Mouse (Mus musculus) splenic B cell, adult 2 months (primary cell): ENCODE data around the gene Mcub.
A peak's percentile ranks its signal among the peaks of the same experiment; 100 is the strongest.

Source experiments
- DNase-seq: peaks from one replicate; pipeline ENCODE4 v3.0.0-alpha.2; 2011; ENCODE audit warnings: low read depth, low spot score
- H3K27me3 ChIP-seq: 2 replicates; pipeline ENCODE4 v1.6.1; 2012; ENCODE audit warnings: mild to moderate bottlenecking, low read length, moderate library complexity, mixed read lengths; ENCODE audit not compliant: control insufficient read depth, poor library complexity, insufficient read depth, severe bottlenecking
- H3K36me3 ChIP-seq: 2 replicates; pipeline ENCODE4 v1.6.1; 2012; ENCODE audit warnings: mild to moderate bottlenecking, low read length, moderate library complexity, mixed read lengths; ENCODE audit not compliant: control insufficient read depth, poor library complexity, insufficient read depth, severe bottlenecking

Gene Mcub

GRCm38 (mm10) chr3:129969432-129970395 lies at the start of gene Mcub:
Gene Mcub (minus strand): TSS chr3:129970206.
- Histone ChIP-seq H3K36me3 (no peaks in the 10 kb centered on the region), H3K27me3 (no peaks in the 10 kb centered on the region; the same call in 1 of the 2 replicates)
- DNase-seq: peak; percentile 55

GRCm38 (mm10) chr3:130012943-130013342 lies 42.9 kb upstream of the Mcub start:
- Histone ChIP-seq H3K36me3 (peaks cover 13% of the 10 kb centered on the region), H3K27me3 (no peaks in the 10 kb centered on the region)
- no peak for DNase-seq

GRCm38 (mm10) chr3:130011236-130011635 lies 41.2 kb upstream of the Mcub start:
- no peak for DNase-seq
- peaks cover 13% of the 10 kb centered on the region for H3K36me3 ChIP-seq
- H3K27me3 ChIP-seq: no peaks in the 10 kb centered on the region

- peaks cover 21% of the 10 kb centered on the region for H3K36me3 ChIP-seq
- DNase-seq: no peak
- no peaks in the 10 kb centered on the region for H3K27me3 ChIP-seq
These were observed 36.1 kb upstream of the Mcub start for GRCm38 (mm10) chr3:130006141-130006540.

- no peak for DNase-seq
- Histone ChIP-seq H3K27me3 (no peaks in the 10 kb centered on the region), H3K36me3 (peaks cover 15% of the 10 kb centered on the region)
These were observed 30.9 kb upstream of the Mcub start for GRCm38 (mm10) chr3:130000926-130001325.

- no peak for DNase-seq
- no peaks in the 10 kb centered on the region for H3K27me3 ChIP-seq
These were observed 28.5 kb upstream of the Mcub start for GRCm38 (mm10) chr3:129998526-129998925.

GRCm38 (mm10) chr3:129998001-129998400 lies 28.0 kb upstream of the Mcub start:
- no peak for DNase-seq
- no peaks in the 10 kb centered on the region for H3K27me3 ChIP-seq
- H3K36me3 ChIP-seq: peaks cover 13% of the 10 kb centered on the region

More at GRCm38 (mm10) chr3:129998526-129998925, 28.5 kb upstream of the Mcub start:
- peaks cover 14% of the 10 kb centered on the region for H3K36me3 ChIP-seq

- Histone ChIP-seq H3K27me3 (no peaks in the 10 kb centered on the region), H3K36me3 (peaks cover 12% of the 10 kb centered on the region)
- DNase-seq: no peak
These were observed 27.3 kb upstream of the Mcub start for GRCm38 (mm10) chr3:129997324-129997723.

- no peaks in the 10 kb centered on the region for H3K27me3 ChIP-seq
- DNase-seq: no peak
- H3K36me3 ChIP-seq: peaks cover 24% of the 10 kb centered on the region
These were observed 17.3 kb upstream of the Mcub start for GRCm38 (mm10) chr3:129987297-129987696.

GRCm38 (mm10) chr3:129985335-129985734 lies 15.3 kb upstream of the Mcub start:
- peak; percentile 11 for DNase-seq
- H3K36me3 ChIP-seq: peaks cover 24% of the 10 kb centered on the region
- no peaks in the 10 kb centered on the region for H3K27me3 ChIP-seq

GRCm38 (mm10) chr3:129984797-129985196 lies 14.8 kb upstream of the Mcub start:
- Histone ChIP-seq H3K36me3 (peaks cover 24% of the 10 kb centered on the region), H3K27me3 (no peaks in the 10 kb centered on the region)
- DNase-seq: no peak

GRCm38 (mm10) chr3:129982271-129982670 lies 12.3 kb upstream of the Mcub start:
- DNase-seq: no peak
- H3K36me3 ChIP-seq: peaks cover 16% of the 10 kb centered on the region
- H3K27me3 ChIP-seq: no peaks in the 10 kb centered on the region

GRCm38 (mm10) chr3:129981756-129982155 lies 11.8 kb upstream of the Mcub start:
- DNase-seq: no peak
- peaks cover 14% of the 10 kb centered on the region for H3K36me3 ChIP-seq
- H3K27me3 ChIP-seq: no peaks in the 10 kb centered on the region

- no peaks in the 10 kb centered on the region for H3K27me3 ChIP-seq
- no peak for DNase-seq
- H3K36me3 ChIP-seq: peaks cover 5% of the 10 kb centered on the region
These were observed 9.5 kb upstream of the Mcub start for GRCm38 (mm10) chr3:129979510-129979909.

GRCm38 (mm10) chr3:129978716-129979115 lies 8.7 kb upstream of the Mcub start:
- Histone ChIP-seq H3K36me3 (peaks cover 5% of the 10 kb centered on the region), H3K27me3 (no peaks in the 10 kb centered on the region)
- no peak for DNase-seq
